In the genomic region with DNA sequence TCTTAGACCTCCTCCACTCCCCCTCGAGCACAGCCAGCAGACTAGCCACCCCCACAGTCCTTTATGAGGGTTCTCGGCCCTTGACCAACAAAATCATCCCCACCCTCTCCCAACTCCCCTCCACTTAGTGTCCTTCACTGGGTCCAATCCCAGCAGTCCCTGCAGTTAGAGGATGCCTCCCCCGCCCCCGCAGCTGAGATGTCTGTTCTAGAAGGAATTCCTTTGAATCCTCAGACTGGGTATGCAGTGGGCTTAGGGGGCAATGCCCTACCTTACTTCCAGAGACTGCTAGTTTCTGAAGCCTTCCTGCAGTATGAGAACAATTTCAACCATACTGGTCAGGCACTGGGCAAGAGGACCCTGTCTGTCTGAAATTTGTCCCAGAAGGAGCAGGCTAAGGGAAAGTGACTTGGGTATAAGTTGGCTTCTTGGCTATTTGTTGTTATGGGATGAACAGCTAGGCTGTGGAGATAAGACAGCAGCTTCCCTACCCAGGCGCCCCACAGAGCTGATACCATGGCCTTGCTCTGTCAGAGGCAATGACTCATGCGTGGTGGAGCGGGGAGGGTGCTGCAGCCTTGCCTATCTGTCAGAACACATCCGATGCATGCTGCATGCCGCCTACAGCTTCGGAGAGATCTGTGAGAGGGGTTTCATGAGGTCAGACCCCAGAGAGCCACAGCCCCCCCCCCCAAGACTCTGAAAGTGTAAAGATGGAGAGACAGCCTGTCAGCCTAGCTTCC, we compare ENCODE assay signal across 10 mouse cellular contexts. TPM values are rescaled to one million over a fixed set of nuclear protein-coding genes. Genes with fewer than 3 reads are reported as not detected.
DNase-seq lines count a peak whose midpoint lies in the region; ATAC-seq and TF ChIP-seq lines count a peak whose summit lies in the region.
"Had no signal": no experiment of that assay in that cellular context is flagged by ENCODE, and none has a peak within 500 bp of the region (broad histone marks: within the 10 kb centered on the region; RNA-seq: fewer than 3 reads in every experiment).

No protein-coding gene starts in this region.

- H3K27me3 ChIP-seq in erythroblast, embryonic 14.5 days (ENCODE audit: control insufficient read depth): peaks cover 16% of the 10 kb centered on the region
- no peaks in the 10 kb centered on the region for H3K27me3 ChIP-seq in spleen, adult 2 months (ENCODE audit: control insufficient read depth, insufficient read depth, low read length)
- no peaks in the 10 kb centered on the region for H3K27me3 ChIP-seq in midbrain, embryonic 14.5 days (ENCODE audit: control insufficient read depth, insufficient read depth, low read length)
- H3K27me3 ChIP-seq: neural tube, embryonic 12.5 days had no signal

- H3K4me3 ChIP-seq in erythroblast, embryonic 14.5 days (replicated peaks): peak overlapping the region; percentile 57
- no peak overlapping the region for H3K4me3 ChIP-seq in spleen, adult 2 months (ENCODE audit: extremely low read depth, insufficient read depth, insufficient read length)
- H3K4me3 ChIP-seq in midbrain, embryonic 14.5 days (replicated peaks; ENCODE audit: low read depth, low read length): no peak overlapping the region
- H3K4me3 ChIP-seq: neural tube, embryonic 12.5 days had no signal

- no peak for TF ChIP-seq CTCF in spleen, adult 2 months (IDR thresholded peaks at IDR 0.05; ENCODE audit: extremely low read depth, insufficient read depth, insufficient read length, insufficient replicate concordance)

- intact Hi-C loops in left cerebral cortex, postnatal 4 days (cut with DNase I): no loop called here

- DNase-seq in left cerebral cortex, adult 11 months (ENCODE audit: low spot score): peak; percentile 31
- no peak for DNase-seq in left cerebral cortex, postnatal 4 days
- peak; percentile 88 to 92 for DNase-seq in adrenal gland, adult (ENCODE audit: inconsistent age in 2 of 2, low spot score in 1 of 2)
- DNase-seq in spleen, adult 2 months (ENCODE audit: low read depth in 1 of 2, low spot score in 2 of 2): no peak
- DNase-seq in natural killer cell, adult 2 months (ENCODE audit: low spot score in 2 of 2): no peak
- DNase-seq in midbrain, embryonic 14.5 days: no peak
- DNase-seq in cerebellum, adult 18-20 months: no peak
- DNase-seq: kidney, adult 11 months had no signal

- H3K4me2 ChIP-seq in midbrain, embryonic 14.5 days (ENCODE audit: low read length): no peak overlapping the region
- H3K4me2 ChIP-seq: neural tube, embryonic 12.5 days had no signal

- peaks cover 3% of the 10 kb centered on the region; the same call in 1 of the 2 replicates for H3K9me3 ChIP-seq in erythroblast, embryonic 14.5 days (ENCODE audit: control insufficient read depth, low read length)
- no peaks in the 10 kb centered on the region; the same call in 1 of the 2 replicates for H3K9me3 ChIP-seq in midbrain, embryonic 14.5 days (ENCODE audit: control insufficient read depth, low read length)
- H3K9me3 ChIP-seq: neural tube, embryonic 12.5 days had no signal

- no peak overlapping the region for H3K9ac ChIP-seq in midbrain, embryonic 14.5 days (replicated peaks; ENCODE audit: low read length)
- H3K9ac ChIP-seq: neural tube, embryonic 12.5 days had no signal

- H3K4me1 ChIP-seq in erythroblast, embryonic 14.5 days (ENCODE audit: control insufficient read depth): peaks cover 80% of the 10 kb centered on the region
- H3K4me1 ChIP-seq in spleen, adult 2 months (ENCODE audit: control insufficient read depth, insufficient read depth, insufficient read length): no peaks in the 10 kb centered on the region
- H3K4me1 ChIP-seq in midbrain, embryonic 14.5 days (ENCODE audit: control insufficient read depth, insufficient read depth, low read length): no peaks in the 10 kb centered on the region
- H3K4me1 ChIP-seq: neural tube, embryonic 12.5 days had no signal

- no peak for TF ChIP-seq POLR2A in spleen, adult 2 months (IDR thresholded peaks at IDR 0.05; ENCODE audit: low read depth, low read length)

- H3K36me3 ChIP-seq in erythroblast, embryonic 14.5 days (ENCODE audit: control insufficient read depth): peaks cover 14% of the 10 kb centered on the region
- no peaks in the 10 kb centered on the region for H3K36me3 ChIP-seq in spleen, adult 2 months (ENCODE audit: control insufficient read depth, insufficient read depth, low read length)
- H3K36me3 ChIP-seq in midbrain, embryonic 14.5 days (ENCODE audit: control insufficient read depth, insufficient read depth, low read length): no peaks in the 10 kb centered on the region
- H3K36me3 ChIP-seq: neural tube, embryonic 12.5 days had no signal

- 64% methylated on average over 10 of the region's 10 CpGs for WGBS in spleen, adult 2 months
- 79% methylated on average over 10 of the region's 10 CpGs for WGBS in midbrain, embryonic 14.5 days

- no peak for ATAC-seq in midbrain, embryonic 14.5 days (ENCODE audit: low FRiP score, low TSS enrichment)

- H3K27ac ChIP-seq in spleen, adult 2 months (ENCODE audit: insufficient read depth, low read length): peak overlapping the region; percentile 12; the same call in 1 of the 2 replicates
- no peak overlapping the region for H3K27ac ChIP-seq in midbrain, embryonic 14.5 days (replicated peaks; ENCODE audit: low read depth, low read length)
- H3K27ac ChIP-seq: neural tube, embryonic 12.5 days had no signal

RNA-seq across cellular contexts. Expression of a gene that starts 34.1 kb away (rescaled TPM):
- total RNA-seq in left cerebral cortex, postnatal 4 days (2021): 1 to 10 TPM; 4.8 to 6.1 TPM
- 0.68 and 0.97 TPM in 2 replicates for polyA plus RNA-seq in erythroblast, embryonic 14.5 days (2012)
- polyA plus RNA-seq in spleen, adult 2 months (2012; rRNA removed): 2.3 and 3.6 TPM in 2 replicates
- polyA plus RNA-seq in midbrain, embryonic 14.5 days (2014; fragmentation: Nextera tagmentation; extraction: Ambion mirVana): 3.3 and 10.5 TPM in 2 replicates

RNA-seq across cellular contexts. Expression of a gene that starts 51.3 kb away (rescaled TPM):
- 10 to 100 TPM; 24.2 to 27.0 TPM for total RNA-seq in left cerebral cortex, postnatal 4 days (2021)
- 2.0 TPM in 2 replicates for polyA plus RNA-seq in erythroblast, embryonic 14.5 days (2012)
- polyA plus RNA-seq in spleen, adult 2 months (2012; rRNA removed): 8.9 and 11.3 TPM in 2 replicates
- 2.3 and 2.9 TPM in 2 replicates for polyA plus RNA-seq in midbrain, embryonic 14.5 days (2014; fragmentation: Nextera tagmentation; extraction: Ambion mirVana)

Comparison
In these comparisons a context has a peak if more than half of its experiments do, and no peak if none do; other contexts are left out.
1. DNase-seq: peak in left cerebral cortex, adult 11 months (single experiment) and adrenal gland, adult (2 of 2); none in left cerebral cortex, postnatal 4 days (single experiment), spleen, adult 2 months (0 of 2), natural killer cell, adult 2 months (0 of 2), midbrain, embryonic 14.5 days (single experiment) and cerebellum, adult 18-20 months (0 of 2).